Mouse (Mus musculus) adrenal gland (tissue): ENCODE measurements around the gene Smap2.

ENCODE experiments used
- intact Hi-C: fragments of 180-260 bp; cut with DNase I; formaldehyde crosslinking; loops from one replicate; pipeline ENCODE4 v1.15.1; 2025

Gene Smap2

GRCm38 (mm10) chr4:120986446-120986845 is 30.6 kb downstream of the Smap2 start:
- intact Hi-C loops: loop anchor here (1.0 to 10.0 kb wide), 2 partner anchors 42 to 238 kb away; no protein-coding TSS in a partner anchor

- intact Hi-C loops: no loop called here
These were observed 38.8 kb downstream of the Smap2 start for GRCm38 (mm10) chr4:120978221-120978620.

- intact Hi-C loops: no loop called here
These were observed 41.7 kb downstream of the Smap2 start for GRCm38 (mm10) chr4:120975428-120975734.

GRCm38 (mm10) chr4:120974711-120975427 is 42.2 kb downstream of the Smap2 start:
- intact Hi-C loops: no loop called here

- intact Hi-C loops: no loop called here
These were observed 45.2 kb downstream of the Smap2 start for GRCm38 (mm10) chr4:120971842-120972241.

- intact Hi-C loops: no loop called here
These were observed 47.5 kb downstream of the Smap2 start for GRCm38 (mm10) chr4:120969382-120970146.

GRCm38 (mm10) chr4:120968486-120968885 is 48.6 kb downstream of the Smap2 start:
- intact Hi-C loops: no loop called here

GRCm38 (mm10) chr4:120955586-120955985 is 61.5 kb downstream of the Smap2 start:
- intact Hi-C loops: no loop called here

- intact Hi-C loops: no loop called here
These were observed 63.4 kb downstream of the Smap2 start for GRCm38 (mm10) chr4:120953667-120954066.

- intact Hi-C loops: no loop called here
These were observed 64.0 kb downstream of the Smap2 start for GRCm38 (mm10) chr4:120953038-120953437.

GRCm38 (mm10) chr4:120952163-120952562 is 64.9 kb downstream of the Smap2 start:
- intact Hi-C loops: no loop called here

GRCm38 (mm10) chr4:120951428-120951973 is 65.5 kb downstream of the Smap2 start, which contains the start of gene Zfp69:
Gene Zfp69, minus strand, starts transcription at chr4:120951699.
- intact Hi-C loops: no loop called here

GRCm38 (mm10) chr4:120950763-120951427 is 66.2 kb downstream of the Smap2 start:
- intact Hi-C loops: no loop called here

GRCm38 (mm10) chr4:120948938-120949337 is 68.1 kb downstream of the Smap2 start:
- intact Hi-C loops: no loop called here

GRCm38 (mm10) chr4:120935006-120935405 is 82.0 kb downstream of the Smap2 start:
- intact Hi-C loops: no loop called here

GRCm38 (mm10) chr4:120930736-120931135 is 86.3 kb downstream of the Smap2 start:
- intact Hi-C loops: no loop called here

- intact Hi-C loops: no loop called here
These were observed 88.4 kb downstream of the Smap2 start for GRCm38 (mm10) chr4:120928686-120929085.

- intact Hi-C loops: no loop called here
These were observed 91.7 kb downstream of the Smap2 start for GRCm38 (mm10) chr4:120925386-120925785.

- intact Hi-C loops: no loop called here
These were observed 92.3 kb downstream of the Smap2 start, which contains the start of gene Exo5 for GRCm38 (mm10) chr4:120924554-120925299. Gene Exo5, minus strand, starts transcription at chr4:120925017.

GRCm38 (mm10) chr4:120921461-120921860 is 95.6 kb downstream of the Smap2 start:
- intact Hi-C loops: no loop called here
